Mouse (Mus musculus) embryonic fibroblast, embryonic 13.5 days (primary cell): Measurements from ENCODE around the gene Tenm1. TPM values are rescaled to one million over a fixed set of nuclear protein-coding genes. Genes with fewer than 3 reads are reported as not detected.

ENCODE experiments used
- H3K27ac ChIP-seq: 2 replicates; pipeline ENCODE4 v1.5.1; 2012; ENCODE audit warnings: low read length, control low read depth, inconsistent platforms; ENCODE audit not compliant: insufficient read depth
- H3K4me1 ChIP-seq: 2 replicates; pipeline ENCODE4 v1.6.1; 2011; ENCODE audit warnings: low read length; ENCODE audit not compliant: control insufficient read depth, insufficient read depth
- H3K4me3 ChIP-seq: 2 replicates; pipeline ENCODE4 v1.5.1; 2011; ENCODE audit warnings: mild to moderate bottlenecking, control low read depth, low read length; ENCODE audit not compliant: insufficient read depth
- CTCF ChIP-seq: IDR thresholded peaks from 2 replicates; pipeline ENCODE4 v1.5.1; 2011; ENCODE audit warnings: mild to moderate bottlenecking, control low read depth, low read length, moderate library complexity, borderline replicate concordance; ENCODE audit not compliant: insufficient read depth
- POLR2A ChIP-seq: IDR thresholded peaks from 2 replicates; pipeline ENCODE4 v1.6.1; 2011; ENCODE audit warnings: low read depth, mild to moderate bottlenecking, control low read depth, low read length, moderate library complexity
- polyA plus RNA-seq: library from polyadenylated mRNA; stranded (reverse); fragments of >200 nt; gene quantifications from 2 replicates; pipeline ENCODE4 v1.2.4, GENCODE M21; 2011; ENCODE audit warnings: low read depth; ENCODE audit not compliant: missing spikeins, insufficient read length

Gene Tenm1
- 0.16 TPM in 1 of 2 replicates, not detected in the other for polyA plus RNA-seq

GRCm38 (mm10) chrX:43428855-43429263 lies at the start of gene Tenm1:
Tenm1 (minus strand) TSS chrX:43429126.
- TF ChIP-seq POLR2A (no peak), CTCF (no peak)
- Histone ChIP-seq H3K4me3 (peak within 1 kb of the TSS; percentile 34), H3K4me1 (no peaks in the 10 kb centered on the region), H3K27ac (no peak within 1 kb of the TSS)

GRCm38 (mm10) chrX:43467311-43467710 lies 38.4 kb upstream of the Tenm1 start:
- H3K4me3 ChIP-seq, result no peak overlapping the region
- no peak for TF ChIP-seq CTCF
- H3K4me1 ChIP-seq, result no peaks in the 10 kb centered on the region
- no peak overlapping the region for H3K27ac ChIP-seq

GRCm38 (mm10) chrX:43430581-43430980 lies 1.7 kb upstream of the Tenm1 start:
- TF ChIP-seq CTCF, result no peak
- TF ChIP-seq POLR2A, result no peak
- Histone ChIP-seq H3K4me3 (peak overlapping the region; percentile 24; the same call in 1 of the 2 replicates), H3K27ac (no peak overlapping the region), H3K4me1 (no peaks in the 10 kb centered on the region)

- no peak for TF ChIP-seq POLR2A
- TF ChIP-seq CTCF, result no peak
- peak overlapping the region; percentile 24 for H3K4me3 ChIP-seq
These were observed 1.1 kb upstream of the Tenm1 start for GRCm38 (mm10) chrX:43429982-43430531.

GRCm38 (mm10) chrX:43429337-43429736 lies 411 bp upstream of the Tenm1 start:
- Histone ChIP-seq H3K4me1 (no peaks in the 10 kb centered on the region), H3K27ac (no peak overlapping the region), H3K4me3 (peak overlapping the region; percentile 34; the same call in 1 of the 2 replicates)
- TF ChIP-seq CTCF (no peak), POLR2A (no peak)

More at GRCm38 (mm10) chrX:43429982-43430531, 1.1 kb upstream of the Tenm1 start:
- H3K27ac ChIP-seq, result no peak overlapping the region
- H3K4me1 ChIP-seq, result no peaks in the 10 kb centered on the region

- TF ChIP-seq POLR2A (no peak), CTCF (no peak)
- Histone ChIP-seq H3K27ac (no peak overlapping the region), H3K4me3 (no peak overlapping the region), H3K4me1 (no peaks in the 10 kb centered on the region)
These were observed 963 bp downstream of the Tenm1 start for GRCm38 (mm10) chrX:43427961-43428365.

- H3K4me3 ChIP-seq, result no peak overlapping the region
- TF ChIP-seq CTCF (no peak), POLR2A (no peak)
These were observed 1.8 kb downstream of the Tenm1 start for GRCm38 (mm10) chrX:43427111-43427510.

GRCm38 (mm10) chrX:43397957-43398356 lies 31.0 kb downstream of the Tenm1 start:
- TF ChIP-seq POLR2A (no peak), CTCF (no peak)
- Histone ChIP-seq H3K27ac (no peak overlapping the region), H3K4me1 (no peaks in the 10 kb centered on the region), H3K4me3 (no peak overlapping the region)

More at GRCm38 (mm10) chrX:43427111-43427510, 1.8 kb downstream of the Tenm1 start:
- no peak overlapping the region for H3K27ac ChIP-seq
- H3K4me1 ChIP-seq, result no peaks in the 10 kb centered on the region

GRCm38 (mm10) chrX:43388106-43388505 lies 40.8 kb downstream of the Tenm1 start:
- no peak overlapping the region for H3K27ac ChIP-seq
- TF ChIP-seq POLR2A, result no peak
- no peak for TF ChIP-seq CTCF
- H3K4me1 ChIP-seq, result no peaks in the 10 kb centered on the region
- H3K4me3 ChIP-seq, result no peak overlapping the region

GRCm38 (mm10) chrX:43372526-43372925 lies 56.4 kb downstream of the Tenm1 start:
- no peaks in the 10 kb centered on the region for H3K4me1 ChIP-seq
- H3K27ac ChIP-seq, result no peak overlapping the region
- no peak for TF ChIP-seq POLR2A
- no peak for TF ChIP-seq CTCF

GRCm38 (mm10) chrX:43319351-43319750 lies 109.6 kb downstream of the Tenm1 start:
- H3K4me1 ChIP-seq, result no peaks in the 10 kb centered on the region
- TF ChIP-seq POLR2A, result no peak
- no peak for TF ChIP-seq CTCF
- no peak overlapping the region for H3K27ac ChIP-seq
- H3K4me3 ChIP-seq, result no peak overlapping the region

More at GRCm38 (mm10) chrX:43372526-43372925, 56.4 kb downstream of the Tenm1 start:
- H3K4me3 ChIP-seq, result no peak overlapping the region
